Mouse (Mus musculus) lung, adult 2 months (tissue): ENCODE data around the gene Cfap45.

Experiments
- CTCF ChIP-seq: fragments of 200-500 bp; IDR thresholded peaks from 2 replicates; pipeline ENCODE4 v1.5.1; 2011; ENCODE audit warnings: mild to moderate bottlenecking, low read length, control low read depth; ENCODE audit not compliant: insufficient read depth
- POLR2A ChIP-seq: fragments of 200-500 bp; IDR thresholded peaks from 2 replicates; pipeline ENCODE4 v1.6.1; 2011; ENCODE audit warnings: low read depth, mild to moderate bottlenecking, control low read depth, low read length, borderline replicate concordance; ENCODE audit errors: extremely low read depth

DNA sequence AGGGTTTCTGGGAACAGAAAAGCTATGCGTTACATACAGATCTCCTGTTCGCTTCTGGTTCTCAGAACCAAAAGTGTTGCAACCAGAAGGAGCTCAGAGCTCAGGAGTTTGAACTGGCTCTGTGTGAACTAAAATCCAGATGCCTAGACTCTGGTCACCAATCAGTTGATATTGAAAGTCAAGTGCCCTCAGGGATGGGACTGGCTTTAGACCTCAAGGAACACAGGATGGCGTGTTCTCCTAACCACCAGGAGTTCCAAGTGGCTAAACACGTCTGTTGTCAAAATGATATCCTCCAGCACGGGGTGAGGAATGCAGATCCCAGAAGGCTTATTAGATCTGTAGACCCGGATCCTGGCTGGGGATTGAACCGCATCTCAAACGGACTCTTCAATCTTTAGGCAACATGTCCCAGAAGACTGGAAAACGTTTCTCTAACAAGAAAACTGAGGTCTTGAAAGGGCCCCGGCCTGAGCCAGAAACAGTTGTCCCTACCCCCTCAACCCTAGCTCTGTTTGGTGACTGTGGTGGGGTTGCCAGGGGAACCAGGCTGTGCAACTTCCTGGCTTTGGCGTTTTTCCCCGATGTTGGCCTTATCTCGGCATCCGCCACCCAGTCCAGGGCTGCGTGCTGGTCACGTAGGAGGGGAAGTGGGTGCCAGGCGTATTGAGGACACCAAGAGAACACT, 6.9 kb upstream of the Cfap45 start:
- TF ChIP-seq POLR2A = peak; percentile 35; the same call in 1 of the 2 replicates
- TF ChIP-seq CTCF = no peak
